Mouse (Mus musculus) liver, adult 2 months (tissue): ENCODE measurements around the gene Cmah. TPM values are rescaled to one million over a fixed set of nuclear protein-coding genes. Genes with fewer than 3 reads are reported as not detected.

Experiments used
- DNase-seq: peaks from one replicate; pipeline ENCODE4 v3.0.0-alpha.2; 2011; ENCODE audit warnings: low read depth, low spot score; ENCODE audit errors: extremely low read depth
- H3K27ac ChIP-seq: fragments of 200-500 bp; replicated peaks from 2 replicates; pipeline ENCODE4 v1.5.1; 2012; ENCODE audit warnings: low read depth, mild to moderate bottlenecking, control low read depth, inconsistent platforms, low read length; ENCODE audit not compliant: insufficient read depth
- H3K27me3 ChIP-seq: fragments of 200-500 bp; 2 replicates; pipeline ENCODE4 v1.6.1; 2012; ENCODE audit warnings: mild to moderate bottlenecking, moderate library complexity, low read length, inconsistent platforms; ENCODE audit not compliant: control insufficient read depth, insufficient read depth
- H3K36me3 ChIP-seq: fragments of 200-500 bp; 2 replicates; pipeline ENCODE4 v1.6.1; 2012; ENCODE audit warnings: low read length, inconsistent platforms; ENCODE audit not compliant: control insufficient read depth, insufficient read depth
- H3K4me1 ChIP-seq: fragments of 200-500 bp; 2 replicates; pipeline ENCODE4 v1.6.1; 2011; ENCODE audit warnings: low read length; ENCODE audit not compliant: control insufficient read depth, insufficient read depth
- H3K4me3 ChIP-seq: fragments of 200-500 bp; 2 replicates; pipeline ENCODE4 v1.5.1; 2011; ENCODE audit warnings: low read depth, mild to moderate bottlenecking, control low read depth, low read length, moderate library complexity; ENCODE audit not compliant: insufficient read depth
- H3K79me2 ChIP-seq: fragments of 200-500 bp; 2 replicates; pipeline ENCODE4 v1.6.1; 2012; ENCODE audit warnings: inconsistent platforms, mild to moderate bottlenecking, low read length, moderate library complexity; ENCODE audit not compliant: control insufficient read depth, insufficient read depth
- H3K9ac ChIP-seq: fragments of 200-500 bp; 2 replicates; pipeline ENCODE4 v1.6.1; 2012; ENCODE audit warnings: low read depth, mild to moderate bottlenecking, control low read depth, inconsistent platforms, low read length
- CTCF ChIP-seq: fragments of 200-500 bp; IDR thresholded peaks from 2 replicates; pipeline ENCODE4 v1.5.1; 2011; ENCODE audit warnings: low read depth, low read length, control low read depth
- POLR2A ChIP-seq: fragments of 200-500 bp; IDR thresholded peaks from 2 replicates; pipeline ENCODE4 v1.6.1; 2011; ENCODE audit warnings: low read length, control low read depth; ENCODE audit not compliant: insufficient read depth; ENCODE audit errors: extremely low read depth
- WGBS: fragments of 180-500 bp; shearing (Covaris S2); methylation state at CpG from one replicate; pipeline ENCODE4 v1.1.7; 2018; 5-methylcytosine and 5-hydroxymethylcytosine counted together
- polyA plus RNA-seq: library from polyadenylated mRNA; depleted of rRNA; stranded (reverse); fragments of >200 nt; gene quantifications from 2 replicates; pipeline ENCODE4 v1.2.3, GENCODE M21; 2012
- total RNA-seq: library from RNA; depleted of rRNA; stranded (reverse); fragments of >200 nt; gene quantifications from 2 replicates; pipeline ENCODE4 v1.2.3, GENCODE M21; 2014

Cmah gene
- total and polyA plus RNA-seq, 2 experiments: 11.8 to 49.3 TPM

DNA sequence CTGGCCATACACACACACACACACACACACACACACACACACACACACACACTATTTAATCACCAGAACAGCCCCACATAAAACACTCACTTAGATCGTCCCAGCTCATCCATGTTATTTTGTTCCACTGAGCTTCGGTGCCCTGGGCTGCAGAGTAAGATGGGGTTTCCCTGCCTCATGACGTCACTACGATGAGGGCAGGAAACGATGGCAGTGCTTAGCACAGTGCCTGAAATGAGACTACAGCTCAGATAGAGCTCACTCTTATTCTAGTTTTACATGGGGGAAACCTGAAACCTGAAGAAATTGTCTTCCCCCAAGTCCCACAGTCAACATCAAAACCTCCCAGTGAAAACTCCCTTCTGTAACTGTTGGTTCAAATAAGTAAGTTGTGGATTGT, 159.9 kb downstream of the Cmah start:
- no peak overlapping the region for H3K9ac ChIP-seq
- no peaks in the 10 kb centered on the region for H3K27me3 ChIP-seq
- H3K4me3 ChIP-seq: no peak overlapping the region
- H3K79me2 ChIP-seq: no peaks in the 10 kb centered on the region
- TF ChIP-seq CTCF (no peak), POLR2A (no peak)
- no peak overlapping the region for H3K27ac ChIP-seq
- H3K4me1 ChIP-seq: no peaks in the 10 kb centered on the region
- WGBS: 79% methylated on average over 5 of the region's 5 CpGs
- DNase-seq: no peak
- no peaks in the 10 kb centered on the region for H3K36me3 ChIP-seq

DNA sequence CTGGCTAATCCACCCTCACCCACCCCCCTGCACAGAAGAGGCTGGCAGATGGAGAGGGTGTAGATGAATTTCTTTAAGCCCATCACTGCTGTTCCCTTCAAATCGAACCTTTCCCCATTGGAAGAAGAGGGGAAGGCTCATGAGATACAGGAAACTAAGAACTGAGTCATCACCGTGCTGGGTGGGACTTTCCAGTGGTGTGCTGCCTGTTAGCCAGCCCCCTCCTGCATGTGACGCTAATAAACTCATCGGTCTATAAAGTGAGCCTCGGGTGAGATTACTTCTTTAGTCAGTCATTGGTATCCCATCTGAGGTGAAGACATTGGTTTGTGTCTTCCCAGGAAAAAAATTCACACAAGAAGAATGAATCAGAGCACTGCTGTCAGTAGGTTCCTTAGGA, 160.3 kb downstream of the Cmah start:
- Histone ChIP-seq H3K79me2 (no peaks in the 10 kb centered on the region), H3K4me3 (no peak overlapping the region), H3K4me1 (no peaks in the 10 kb centered on the region), H3K36me3 (no peaks in the 10 kb centered on the region), H3K27ac (no peak overlapping the region), H3K27me3 (no peaks in the 10 kb centered on the region), H3K9ac (no peak overlapping the region)
- WGBS: 77% methylated on average over 5 of the region's 5 CpGs
- TF ChIP-seq CTCF (no peak), POLR2A (no peak)
- no peak for DNase-seq

DNA sequence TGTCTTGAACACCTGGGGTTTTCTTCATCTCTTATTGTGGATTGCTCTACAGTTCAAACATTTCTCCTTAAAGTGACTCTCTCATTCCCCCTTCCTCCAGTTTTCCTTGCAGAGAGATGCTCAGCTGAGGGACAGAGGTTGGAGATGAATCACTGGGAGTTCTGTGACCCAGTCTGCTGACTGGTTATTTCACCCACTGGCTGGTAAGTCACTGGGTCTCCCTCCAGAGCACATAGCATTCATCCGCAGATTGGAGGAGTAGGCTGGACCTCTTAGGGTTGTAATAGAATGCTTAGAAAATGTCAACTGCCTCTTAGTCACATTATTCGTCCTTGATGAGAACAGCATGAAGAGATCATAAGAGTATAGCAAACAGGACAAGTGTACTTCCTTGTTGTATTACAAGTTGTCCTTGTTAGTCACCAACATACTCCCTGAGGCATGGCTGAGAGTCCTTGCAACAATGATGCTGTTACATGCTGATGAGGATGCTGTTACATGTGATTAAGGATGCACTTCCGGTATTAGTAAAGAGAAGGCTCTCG, 161.4 kb downstream of the Cmah start:
- Histone ChIP-seq H3K79me2 (no peaks in the 10 kb centered on the region), H3K9ac (no peak overlapping the region), H3K36me3 (no peaks in the 10 kb centered on the region), H3K27ac (no peak overlapping the region), H3K4me1 (no peaks in the 10 kb centered on the region), H3K27me3 (no peaks in the 10 kb centered on the region), H3K4me3 (no peak overlapping the region)
- no peak for DNase-seq
- WGBS: 89% methylated on average over 4 of the region's 4 CpGs
- TF ChIP-seq POLR2A: no peak
- TF ChIP-seq CTCF: no peak

DNA sequence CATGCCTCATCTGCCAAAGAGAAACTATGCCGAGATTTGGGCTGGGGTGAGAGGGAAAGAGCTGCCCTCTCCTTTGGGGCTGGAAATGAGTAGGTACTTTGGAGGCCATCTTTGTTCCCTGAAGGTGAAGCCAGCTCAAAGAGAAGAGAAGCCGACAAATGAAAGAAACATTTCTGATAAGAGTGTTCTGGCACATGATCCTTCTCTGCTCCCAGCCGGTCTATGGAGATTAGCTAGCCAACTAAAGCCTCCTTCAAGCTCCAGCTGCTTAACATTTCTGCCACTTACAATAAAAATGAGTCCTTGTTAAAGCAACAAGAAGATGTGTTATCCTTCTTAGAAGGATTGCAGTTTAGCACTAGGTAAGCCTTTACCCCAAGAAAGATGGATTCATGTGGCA, 162.3 kb downstream of the Cmah start:
- Histone ChIP-seq H3K4me3 (no peak overlapping the region), H3K36me3 (no peaks in the 10 kb centered on the region), H3K79me2 (no peaks in the 10 kb centered on the region), H3K27me3 (no peaks in the 10 kb centered on the region), H3K4me1 (no peaks in the 10 kb centered on the region), H3K27ac (no peak overlapping the region), H3K9ac (no peak overlapping the region)
- 68% methylated on average over 3 of the region's 3 CpGs for WGBS
- no peak for TF ChIP-seq POLR2A
- no peak for TF ChIP-seq CTCF
- DNase-seq: no peak

DNA sequence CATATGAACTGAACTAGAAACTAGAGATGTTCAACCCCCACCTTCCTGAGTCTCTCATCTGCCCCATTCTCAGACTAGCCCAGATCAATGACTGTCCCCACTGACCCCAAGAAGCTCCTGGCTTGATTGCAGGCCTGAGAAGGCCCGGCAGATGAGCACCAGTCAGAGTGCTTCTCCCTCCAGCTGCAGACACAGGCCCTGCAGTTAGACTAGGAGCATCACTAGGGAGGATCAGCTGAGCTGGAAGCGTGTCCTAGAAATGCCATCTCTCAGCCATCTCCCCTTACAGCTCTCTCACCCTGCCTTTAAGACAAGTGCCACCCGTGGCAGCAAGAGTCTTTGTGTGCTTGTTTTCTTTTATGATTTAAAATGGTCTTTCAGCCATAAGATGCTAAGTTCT, 162.8 kb downstream of the Cmah start:
- Histone ChIP-seq H3K79me2 (no peaks in the 10 kb centered on the region), H3K4me1 (no peaks in the 10 kb centered on the region), H3K9ac (no peak overlapping the region), H3K27ac (no peak overlapping the region), H3K36me3 (no peaks in the 10 kb centered on the region), H3K4me3 (no peak overlapping the region), H3K27me3 (no peaks in the 10 kb centered on the region)
- TF ChIP-seq POLR2A (no peak), CTCF (no peak)
- DNase-seq: no peak
- WGBS: 74% methylated on average over 3 of the region's 3 CpGs

DNA sequence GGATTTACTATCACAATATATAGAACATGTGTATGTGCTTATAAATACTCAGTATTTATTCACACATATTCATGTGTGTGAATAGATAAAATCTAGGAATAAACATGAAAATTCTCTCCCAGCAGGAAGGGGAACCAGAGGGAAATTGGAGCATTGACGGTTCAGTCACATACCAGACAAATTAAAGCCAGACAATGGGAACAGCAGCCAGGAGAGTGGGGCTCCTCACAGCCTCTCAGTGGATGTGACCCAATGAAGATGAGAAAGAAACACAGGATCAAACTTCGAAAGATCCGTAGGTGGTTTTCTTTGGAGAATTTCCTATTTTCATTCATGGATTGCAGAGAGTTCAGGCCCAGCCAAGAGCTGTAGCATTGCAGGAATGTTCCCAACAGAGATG, 163.9 kb downstream of the Cmah start:
- TF ChIP-seq POLR2A: no peak
- no peak for TF ChIP-seq CTCF
- Histone ChIP-seq H3K9ac (no peak overlapping the region), H3K79me2 (no peaks in the 10 kb centered on the region), H3K27ac (no peak overlapping the region), H3K4me1 (no peaks in the 10 kb centered on the region), H3K36me3 (no peaks in the 10 kb centered on the region), H3K27me3 (no peaks in the 10 kb centered on the region), H3K4me3 (no peak overlapping the region)
- 85% methylated on average over 3 of the region's 3 CpGs for WGBS
- no peak for DNase-seq
